Mouse (Mus musculus): ENCODE results near the gene Epha8. TPM values are rescaled to one million over a fixed set of nuclear protein-coding genes. Genes with fewer than 3 reads are reported as not detected.

Gene Epha8
- polyA plus RNA-seq, 1 experiment = 0.17 TPM

Other genes with a start within 250 kb of the Epha8 start
- 26.2 and 47.4 TPM in 2 replicates for gene Ephb2, start 120.8 kb downstream of the Epha8 start, polyA plus RNA-seq (2012; rRNA removed)
- 112 and 139 TPM in 2 replicates for gene C1qb, start 70.6 kb downstream of the Epha8 start, polyA plus RNA-seq (2012; rRNA removed)
- gene C1qc, start 63.8 kb downstream of the Epha8 start, polyA plus RNA-seq (2012; rRNA removed) = 90.7 and 119 TPM in 2 replicates
- 94.7 and 103 TPM in 2 replicates for gene C1qa, start 58.0 kb downstream of the Epha8 start, polyA plus RNA-seq (2012; rRNA removed)
- gene Zbtb40, start 92.0 kb upstream of the Epha8 start, polyA plus RNA-seq (2012; rRNA removed) = 5.7 and 10.1 TPM in 2 replicates